Mouse (Mus musculus): ENCODE data around the gene Atg2b.

GRCm38 (mm10) chr12:105613559-105613958, 71.5 kb downstream of the Atg2b start:
- TF ChIP-seq POLR2A (IDR thresholded peaks at IDR 0.05; ENCODE audit: control insufficient read depth, extremely low read depth, insufficient read depth, low read length, poor library complexity) (no peak), CTCF (IDR thresholded peaks at IDR 0.05; ENCODE audit: borderline replicate concordance, control insufficient read depth, extremely low read depth, insufficient read depth, low read length, poor library complexity) (no peak)

All from thymus, adult 2 months (tissue).